Mouse (Mus musculus) megakaryocyte, embryonic 14.5 days (primary cell): ENCODE data around the gene Gm11027.

Experiments used
- FLI1 ChIP-seq: IDR thresholded peaks from 2 replicates; pipeline ENCODE4 v1.6.1; 2012; ENCODE audit warnings: low read length, inconsistent platforms, mixed read lengths
- GATA1 ChIP-seq: IDR thresholded peaks from 3 replicates; pipeline ENCODE4 v1.6.1; 2012; ENCODE audit warnings: mixed read lengths, low read length, inconsistent platforms, borderline replicate concordance

- TF ChIP-seq GATA1 = no peak
- TF ChIP-seq FLI1 = no peak
These were observed 43.1 kb upstream of the Gm11027 start for GRCm38 (mm10) chr12:116232061-116232460.
